Mouse (Mus musculus): ENCODE measurements around the gene Prkg1.

DNA sequence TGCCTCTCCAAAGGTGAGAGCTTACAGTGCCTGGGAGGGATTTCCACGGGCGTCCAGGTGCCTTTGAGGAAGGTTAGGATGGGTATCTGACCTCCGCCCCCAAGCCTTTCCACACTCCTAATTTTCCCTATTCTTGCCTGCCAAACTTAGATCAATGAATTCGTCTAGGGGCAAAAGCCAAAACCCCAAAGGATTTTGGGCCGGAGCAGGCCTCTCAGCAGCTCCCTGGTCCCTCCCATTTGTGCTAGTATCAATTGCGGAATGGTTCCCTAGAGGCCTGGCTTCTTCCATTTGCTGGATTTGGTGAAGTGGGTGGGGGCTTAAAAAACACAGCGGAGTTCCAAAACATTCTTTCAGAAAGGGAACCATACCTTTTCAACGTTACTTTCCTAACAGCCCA lies 99.8 kb downstream of the Prkg1 start:
- TF ChIP-seq CTCF (IDR thresholded peaks at IDR 0.05; ENCODE audit: low read depth, low read length) (no peak), GATA2 (IDR thresholded peaks at IDR 0.05; ENCODE audit: borderline replicate concordance, low read depth, low read length) (no peak)
